19 mouse cellular contexts compared by ENCODE assay signal in the genomic region with DNA sequence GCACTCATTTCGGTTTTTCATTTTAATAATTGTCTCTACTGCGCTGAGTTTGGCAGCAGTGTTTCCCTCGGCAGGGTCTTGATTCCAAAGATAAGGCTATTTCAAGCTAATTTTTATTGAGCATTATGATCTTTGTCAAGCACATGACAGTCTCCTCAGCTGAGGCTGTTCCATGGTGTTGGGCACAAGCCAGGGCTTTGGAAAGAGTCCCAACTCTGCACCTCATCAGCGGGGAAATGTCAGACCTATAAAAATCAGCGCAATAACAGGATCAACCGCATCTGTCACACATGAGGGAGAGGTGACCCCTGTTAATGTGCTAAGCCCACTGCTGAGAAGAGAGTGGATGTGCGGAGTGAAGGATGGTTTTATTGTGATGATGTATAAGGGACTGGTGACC.
A peak's percentile ranks its signal among the peaks of the same experiment; 100 is the strongest.
DNase-seq lines count a peak whose midpoint lies in the region; ATAC-seq and TF ChIP-seq lines count a peak whose summit lies in the region.
"Had no signal": no experiment of that assay in that cellular context is flagged by ENCODE, and none has a peak within 500 bp of the region (broad histone marks: within the 10 kb centered on the region; RNA-seq: fewer than 3 reads in every experiment).

No protein-coding gene starts in this region.

- no peak for TF ChIP-seq CTCF in lung, postnatal 0 days (IDR thresholded peaks at IDR 0.05)

- WGBS in heart, embryonic 16.5 days, result 57% methylated on average over 7 of the region's 7 CpGs
- WGBS in lung, postnatal 0 days, result 55% methylated on average over 7 of the region's 7 CpGs

- ATAC-seq in heart, embryonic 16.5 days (replicated peaks; ENCODE audit: extremely low read depth, insufficient read depth, low FRiP score), result peak; percentile 28; the same call in 1 of the 2 replicates
- no peak for ATAC-seq in lung, postnatal 0 days
- ATAC-seq: intestine, embryonic 16.5 days had no signal

- no peak overlapping the region for H3K27ac ChIP-seq in heart, embryonic 16.5 days (ENCODE audit: low read length)
- no peak overlapping the region for H3K27ac ChIP-seq in lung, postnatal 0 days (ENCODE audit: low read length)
- H3K27ac ChIP-seq: embryonic facial prominence, embryonic 13.5 days; hindbrain, embryonic 13.5 days; limb, embryonic 12.5 days; liver, embryonic 14.5 days; neural tube, embryonic 13.5 days; stomach, embryonic 15.5 days had no signal

- no peaks in the 10 kb centered on the region for H3K27me3 ChIP-seq in heart, embryonic 16.5 days (ENCODE audit: control insufficient read depth, insufficient read depth, low read length)
- H3K27me3 ChIP-seq in lung, postnatal 0 days (replicated peaks; ENCODE audit: insufficient read depth, low read length), result no peaks in the 10 kb centered on the region
- H3K27me3 ChIP-seq: CH12.LX; embryonic facial prominence, embryonic 13.5 days; heart, embryonic 12.5 days; hindbrain, embryonic 13.5 days; limb, embryonic 12.5 days; neural tube, embryonic 13.5 days; stomach, embryonic 15.5 days had no signal

- H3K4me3 ChIP-seq in heart, embryonic 16.5 days (ENCODE audit: low read length), result no peak overlapping the region
- H3K4me3 ChIP-seq in lung, postnatal 0 days (ENCODE audit: low read depth, low read length), result no peak overlapping the region
- H3K4me3 ChIP-seq: embryonic facial prominence, embryonic 13.5 days; heart, embryonic 12.5 days; hindbrain, embryonic 13.5 days; limb, embryonic 12.5 days; neural tube, embryonic 13.5 days; stomach, embryonic 15.5 days had no signal

- intact Hi-C loops in heart, postnatal 25 days (cut with DNase I), result no loop called here

- peaks cover 8% of the 10 kb centered on the region for H3K9me3 ChIP-seq in heart, embryonic 16.5 days (replicated peaks; ENCODE audit: control insufficient read depth, low read length)
- H3K9me3 ChIP-seq in lung, postnatal 0 days (ENCODE audit: low read length), result no peaks in the 10 kb centered on the region
- H3K9me3 ChIP-seq: embryonic facial prominence, embryonic 13.5 days; hindbrain, embryonic 13.5 days; neural tube, embryonic 13.5 days; stomach, embryonic 15.5 days had no signal

- H3K36me3 ChIP-seq in heart, embryonic 16.5 days (ENCODE audit: control insufficient read depth, insufficient read depth), result no peaks in the 10 kb centered on the region
- no peaks in the 10 kb centered on the region for H3K36me3 ChIP-seq in lung, postnatal 0 days (ENCODE audit: insufficient read depth, low read length)
- H3K36me3 ChIP-seq: embryonic facial prominence, embryonic 13.5 days; heart, embryonic 12.5 days; hindbrain, embryonic 13.5 days; limb, embryonic 12.5 days; neural tube, embryonic 13.5 days; stomach, embryonic 15.5 days had no signal

- H3K4me1 ChIP-seq in heart, embryonic 16.5 days (ENCODE audit: control insufficient read depth, insufficient read depth, low read length), result no peaks in the 10 kb centered on the region
- H3K4me1 ChIP-seq in lung, postnatal 0 days (ENCODE audit: insufficient read depth, low read depth, low read length), result no peaks in the 10 kb centered on the region
- H3K4me1 ChIP-seq: embryonic facial prominence, embryonic 13.5 days; heart, embryonic 12.5 days; hindbrain, embryonic 13.5 days; limb, embryonic 12.5 days; neural tube, embryonic 13.5 days; stomach, embryonic 15.5 days had no signal

- no peak overlapping the region for H3K9ac ChIP-seq in heart, embryonic 16.5 days (ENCODE audit: low read length)
- no peak overlapping the region for H3K9ac ChIP-seq in lung, postnatal 0 days (replicated peaks; ENCODE audit: low read depth)
- H3K9ac ChIP-seq: embryonic facial prominence, embryonic 13.5 days; heart, embryonic 12.5 days; hindbrain, embryonic 13.5 days; limb, embryonic 12.5 days; liver, embryonic 14.5 days; neural tube, embryonic 13.5 days; stomach, embryonic 15.5 days had no signal

- peak; percentile 9 for DNase-seq in adrenal gland, postnatal 25 days
- no peak for DNase-seq in adrenal gland, adult 2 months
- no peak for DNase-seq in heart, postnatal 25 days (ENCODE audit: low spot score)
- peak; percentile 48 for DNase-seq in lung, postnatal 10 days
- DNase-seq in lung, postnatal 0 days (ENCODE audit: low spot score), result no peak
- peak; percentile 17 to 28 for DNase-seq in layer of hippocampus, postnatal 14 days (ENCODE audit: low spot score in 2 of 2)
- no peak for DNase-seq in thymus, adult 18-20 months
- DNase-seq: gastrocnemius, postnatal 25 days; thymus, postnatal 14 days had no signal

- no peak for TF ChIP-seq EP300 in lung, postnatal 0 days (IDR thresholded peaks at IDR 0.05)

- H3K4me2 ChIP-seq in heart, embryonic 16.5 days (ENCODE audit: low read depth, low read length), result no peak overlapping the region
- H3K4me2 ChIP-seq in lung, postnatal 0 days (replicated peaks; ENCODE audit: low read depth, low read length), result no peak overlapping the region
- H3K4me2 ChIP-seq: embryonic facial prominence, embryonic 13.5 days; heart, embryonic 12.5 days; hindbrain, embryonic 13.5 days; limb, embryonic 12.5 days; neural tube, embryonic 13.5 days; stomach, embryonic 15.5 days had no signal

Comparison
In these comparisons a context has a peak if more than half of its experiments do, and no peak if none do; other contexts are left out.
1. DNase-seq: peak in adrenal gland, postnatal 25 days (single experiment), lung, postnatal 10 days (single experiment) and layer of hippocampus, postnatal 14 days (2 of 2); none in adrenal gland, adult 2 months (single experiment), heart, postnatal 25 days (single experiment), lung, postnatal 0 days (single experiment) and thymus, adult 18-20 months (0 of 2).